Mouse (Mus musculus) ovary, postnatal 36 days (tissue): ENCODE data around the gene Ccnd1.

Experiments used
- DNase-seq: peaks from one replicate; pipeline ENCODE4 v3.0.0; 2022; ENCODE audit warnings: low spot score, mixed read lengths

Ccnd1 gene

GRCm38 (mm10) chr7:144938661-144939343, 923 bp downstream of the Ccnd1 start:
- no peak for DNase-seq

- no peak for DNase-seq
Observed at GRCm38 (mm10) chr7:144937899-144938517, 1.7 kb downstream of the Ccnd1 start.

- DNase-seq: peak; percentile 83
Observed at GRCm38 (mm10) chr7:144937490-144937889, 2.2 kb downstream of the Ccnd1 start.

- no peak for DNase-seq
Observed at GRCm38 (mm10) chr7:144936311-144936880, 3.3 kb downstream of the Ccnd1 start.

- DNase-seq: no peak
Observed at GRCm38 (mm10) chr7:144935563-144935962, 4.2 kb downstream of the Ccnd1 start.

- no peak for DNase-seq
Observed at GRCm38 (mm10) chr7:144934901-144935300, 4.8 kb downstream of the Ccnd1 start.

- DNase-seq: no peak
Observed at GRCm38 (mm10) chr7:144933796-144934195, 5.9 kb downstream of the Ccnd1 start.

- DNase-seq: no peak
Observed at GRCm38 (mm10) chr7:144933336-144933735, 6.4 kb downstream of the Ccnd1 start.

- no peak for DNase-seq
Observed at GRCm38 (mm10) chr7:144932389-144932937, 7.3 kb downstream of the Ccnd1 start.

- no peak for DNase-seq
Observed at GRCm38 (mm10) chr7:144931778-144932177, 7.9 kb downstream of the Ccnd1 start.

GRCm38 (mm10) chr7:144929931-144930330, 9.8 kb downstream of the Ccnd1 start:
- no peak for DNase-seq

- no peak for DNase-seq
Observed at GRCm38 (mm10) chr7:144929506-144929905, 10.2 kb downstream of the Ccnd1 start.

- no peak for DNase-seq
Observed at GRCm38 (mm10) chr7:144928889-144929210, 10.9 kb downstream of the Ccnd1 start.

GRCm38 (mm10) chr7:144928009-144928888, 11.5 kb downstream of the Ccnd1 start:
- DNase-seq: no peak

GRCm38 (mm10) chr7:144927591-144927990, 12.1 kb downstream of the Ccnd1 start:
- no peak for DNase-seq

GRCm38 (mm10) chr7:144918823-144919222, 20.9 kb downstream of the Ccnd1 start:
- no peak for DNase-seq

GRCm38 (mm10) chr7:144914948-144915750, 24.6 kb downstream of the Ccnd1 start, which contains the start of gene LTO1:
TSS of gene LTO1 (plus strand) at chr7:144915100.
- DNase-seq: peak; percentile 88

- no peak for DNase-seq
Observed at GRCm38 (mm10) chr7:144914296-144914947, 25.3 kb downstream of the Ccnd1 start.

- no peak for DNase-seq
Observed at GRCm38 (mm10) chr7:144912897-144913296, 26.8 kb downstream of the Ccnd1 start.

- no peak for DNase-seq
Observed at GRCm38 (mm10) chr7:144911121-144911520, 28.6 kb downstream of the Ccnd1 start.

- DNase-seq: no peak
Observed at GRCm38 (mm10) chr7:144908705-144909104, 31.0 kb downstream of the Ccnd1 start.
